Mouse (Mus musculus): ENCODE data around the gene Opcml.

DNA sequence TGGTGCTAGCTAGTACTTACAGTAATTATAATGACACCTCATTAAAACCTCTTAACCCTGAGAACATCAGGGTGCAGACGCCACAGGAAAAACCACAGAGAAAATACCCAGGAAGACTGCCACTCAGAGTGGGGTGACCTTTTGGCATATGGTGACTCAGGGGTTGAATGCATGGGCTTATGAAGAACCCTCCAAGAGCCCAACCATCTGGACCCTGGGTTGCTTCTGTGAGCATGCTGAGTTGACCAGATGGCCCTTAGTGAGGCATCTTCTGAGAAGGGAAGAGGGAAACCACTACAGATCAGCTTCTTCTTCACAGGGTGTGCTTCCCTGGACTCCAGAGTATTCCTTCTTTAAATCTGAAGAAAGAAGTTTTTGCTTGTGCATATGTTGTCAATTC is 418.1 kb downstream of the Opcml start:
- TF ChIP-seq CTCF (IDR thresholded peaks at IDR 0.05) (no peak), EP300 (IDR thresholded peaks at IDR 0.05; ENCODE audit: insufficient read depth, low read depth, low read length) (no peak)
